Mouse (Mus musculus): ENCODE results near the gene Tbx15. TPM values are rescaled to one million over a fixed set of nuclear protein-coding genes. Genes with fewer than 3 reads are reported as not detected.
"Not testable (repeated sequence)": the region's sequence is repeated elsewhere in the genome, so short reads cannot be mapped to it uniquely, and the experiment has no call there.

Tbx15 gene
- total and polyA plus RNA-seq, 3 experiments, result 0.11 TPM; not detected in 2

GRCm38 (mm10) chr3:99281453-99281852, 41.3 kb downstream of the Tbx15 start:
- H3K4me3 ChIP-seq (ENCODE audit: low read depth, low read length), result no peak overlapping the region
- TF ChIP-seq GATA1 (IDR thresholded peaks at IDR 0.05; ENCODE audit: borderline replicate concordance, low read length) (no peak), TAL1 (conservative IDR thresholded peaks at IDR 0.05; ENCODE audit: low read depth, low read length) (no peak), GATA2 (IDR thresholded peaks at IDR 0.05; ENCODE audit: borderline replicate concordance, low read depth, low read length) (no peak), CTCF (IDR thresholded peaks at IDR 0.05; ENCODE audit: low read depth, low read length) (no peak), POLR2AphosphoS5 (IDR thresholded peaks at IDR 0.05; ENCODE audit: insufficient replicate concordance, low read depth, low read length) (no peak)
- H3K9me3 ChIP-seq (replicated peaks), result peaks cover 29% of the 10 kb centered on the region
- DNase-seq (ENCODE audit: low spot score) (no peak), ATAC-seq (ENCODE audit: extremely low read depth, insufficient number of reproducible peaks, low FRiP score, poor library complexity, severe bottlenecking) (no peak)
- H3K4me1 ChIP-seq (ENCODE audit: insufficient read depth, low read depth, low read length), result no peaks in the 10 kb centered on the region
- H3K27me3 ChIP-seq (ENCODE audit: insufficient read depth, low read length), result no peaks in the 10 kb centered on the region
- H3K36me3 ChIP-seq (replicated peaks), result no peaks in the 10 kb centered on the region

- no peak for DNase-seq (ENCODE audit: low spot score)
- H3K9me3 ChIP-seq (replicated peaks), result peaks cover 18% of the 10 kb centered on the region
- H3K36me3 ChIP-seq (replicated peaks), result no peaks in the 10 kb centered on the region
- H3K27me3 ChIP-seq (ENCODE audit: insufficient read depth, low read length), result no peaks in the 10 kb centered on the region
- no peak for TF ChIP-seq GATA1 (IDR thresholded peaks at IDR 0.05; ENCODE audit: borderline replicate concordance, low read length)
- TF ChIP-seq POLR2AphosphoS5 (IDR thresholded peaks at IDR 0.05; ENCODE audit: insufficient replicate concordance, low read depth, low read length), result no peak
- no peak for TF ChIP-seq CTCF (IDR thresholded peaks at IDR 0.05; ENCODE audit: low read depth, low read length)
- TF ChIP-seq GATA2 (IDR thresholded peaks at IDR 0.05; ENCODE audit: borderline replicate concordance, low read depth, low read length), result no peak
- TF ChIP-seq TAL1 (conservative IDR thresholded peaks at IDR 0.05; ENCODE audit: low read depth, low read length), result no peak
- no peak overlapping the region for H3K4me3 ChIP-seq (ENCODE audit: low read depth, low read length)
- ATAC-seq (ENCODE audit: extremely low read depth, insufficient number of reproducible peaks, low FRiP score, poor library complexity, severe bottlenecking), result no peak
- no peaks in the 10 kb centered on the region for H3K4me1 ChIP-seq (ENCODE audit: insufficient read depth, low read depth, low read length)
These were observed 48.1 kb downstream of the Tbx15 start for GRCm38 (mm10) chr3:99288302-99288701.

- ATAC-seq (ENCODE audit: extremely low read depth, insufficient number of reproducible peaks, low FRiP score, poor library complexity, severe bottlenecking) (no peak), DNase-seq (ENCODE audit: low spot score) (no peak)
- no peak for TF ChIP-seq GATA1 (IDR thresholded peaks at IDR 0.05; ENCODE audit: borderline replicate concordance, low read length)
- no peak for TF ChIP-seq TAL1 (conservative IDR thresholded peaks at IDR 0.05; ENCODE audit: low read depth, low read length)
- TF ChIP-seq POLR2AphosphoS5 (IDR thresholded peaks at IDR 0.05; ENCODE audit: insufficient replicate concordance, low read depth, low read length), result no peak
- Histone ChIP-seq H3K9me3 (replicated peaks) (peaks cover 22% of the 10 kb centered on the region), H3K36me3 (replicated peaks) (no peaks in the 10 kb centered on the region), H3K27me3 (ENCODE audit: insufficient read depth, low read length) (no peaks in the 10 kb centered on the region), H3K4me3 (ENCODE audit: low read depth, low read length) (no peak overlapping the region), H3K4me1 (ENCODE audit: insufficient read depth, low read depth, low read length) (no peaks in the 10 kb centered on the region)
These were observed 50.0 kb downstream of the Tbx15 start for GRCm38 (mm10) chr3:99290064-99290702.

GRCm38 (mm10) chr3:99290878-99291277, 50.7 kb downstream of the Tbx15 start:
- Histone ChIP-seq H3K27me3 (ENCODE audit: insufficient read depth, low read length) (no peaks in the 10 kb centered on the region), H3K9me3 (replicated peaks) (peaks cover 22% of the 10 kb centered on the region), H3K36me3 (replicated peaks) (no peaks in the 10 kb centered on the region), H3K4me3 (ENCODE audit: low read depth, low read length) (no peak overlapping the region), H3K4me1 (ENCODE audit: insufficient read depth, low read depth, low read length) (no peaks in the 10 kb centered on the region)
- TF ChIP-seq TAL1 (conservative IDR thresholded peaks at IDR 0.05; ENCODE audit: low read depth, low read length), result no peak
- no peak for TF ChIP-seq POLR2AphosphoS5 (IDR thresholded peaks at IDR 0.05; ENCODE audit: insufficient replicate concordance, low read depth, low read length)
- TF ChIP-seq GATA1 (IDR thresholded peaks at IDR 0.05; ENCODE audit: borderline replicate concordance, low read length), result no peak
- no peak for TF ChIP-seq CTCF (IDR thresholded peaks at IDR 0.05; ENCODE audit: low read depth, low read length)
- TF ChIP-seq GATA2 (IDR thresholded peaks at IDR 0.05; ENCODE audit: borderline replicate concordance, low read depth, low read length), result no peak
- no peak for ATAC-seq (ENCODE audit: extremely low read depth, insufficient number of reproducible peaks, low FRiP score, poor library complexity, severe bottlenecking)
- no peak for DNase-seq (ENCODE audit: low spot score)

GRCm38 (mm10) chr3:99291386-99291785, 51.2 kb downstream of the Tbx15 start:
- Histone ChIP-seq H3K4me1 (ENCODE audit: insufficient read depth, low read depth, low read length) (no peaks in the 10 kb centered on the region), H3K9me3 (replicated peaks) (peaks cover 25% of the 10 kb centered on the region), H3K4me3 (ENCODE audit: low read depth, low read length) (no peak overlapping the region), H3K36me3 (replicated peaks) (no peaks in the 10 kb centered on the region), H3K27me3 (ENCODE audit: insufficient read depth, low read length) (no peaks in the 10 kb centered on the region)
- ATAC-seq (ENCODE audit: extremely low read depth, insufficient number of reproducible peaks, low FRiP score, poor library complexity, severe bottlenecking) (no peak), DNase-seq (ENCODE audit: low spot score) (no peak)
- TF ChIP-seq GATA1 (IDR thresholded peaks at IDR 0.05; ENCODE audit: borderline replicate concordance, low read length) (no peak), TAL1 (conservative IDR thresholded peaks at IDR 0.05; ENCODE audit: low read depth, low read length) (no peak), GATA2 (IDR thresholded peaks at IDR 0.05; ENCODE audit: borderline replicate concordance, low read depth, low read length) (no peak), POLR2AphosphoS5 (IDR thresholded peaks at IDR 0.05; ENCODE audit: insufficient replicate concordance, low read depth, low read length) (no peak), CTCF (IDR thresholded peaks at IDR 0.05; ENCODE audit: low read depth, low read length) (no peak)

GRCm38 (mm10) chr3:99292531-99292931, 52.4 kb downstream of the Tbx15 start:
- Histone ChIP-seq H3K4me3 (ENCODE audit: low read depth, low read length) (no peak overlapping the region), H3K27me3 (ENCODE audit: insufficient read depth, low read length) (no peaks in the 10 kb centered on the region), H3K4me1 (ENCODE audit: insufficient read depth, low read depth, low read length) (no peaks in the 10 kb centered on the region), H3K36me3 (replicated peaks) (no peaks in the 10 kb centered on the region), H3K9me3 (replicated peaks) (peaks cover 28% of the 10 kb centered on the region)
- no peak for ATAC-seq (ENCODE audit: extremely low read depth, insufficient number of reproducible peaks, low FRiP score, poor library complexity, severe bottlenecking)
- DNase-seq (ENCODE audit: low spot score), result no peak
- no peak for TF ChIP-seq GATA2 (IDR thresholded peaks at IDR 0.05; ENCODE audit: borderline replicate concordance, low read depth, low read length)
- TF ChIP-seq CTCF (IDR thresholded peaks at IDR 0.05; ENCODE audit: low read depth, low read length), result no peak
- no peak for TF ChIP-seq TAL1 (conservative IDR thresholded peaks at IDR 0.05; ENCODE audit: low read depth, low read length)
- TF ChIP-seq POLR2AphosphoS5 (IDR thresholded peaks at IDR 0.05; ENCODE audit: insufficient replicate concordance, low read depth, low read length), result no peak
- TF ChIP-seq GATA1 (IDR thresholded peaks at IDR 0.05; ENCODE audit: borderline replicate concordance, low read length), result no peak

GRCm38 (mm10) chr3:99294209-99294608, 54.0 kb downstream of the Tbx15 start:
- not testable (repeated sequence) for H3K4me3 ChIP-seq (ENCODE audit: low read depth, low read length); ATAC-seq (ENCODE audit: extremely low read depth, insufficient number of reproducible peaks, low FRiP score, poor library complexity, severe bottlenecking); H3K36me3 ChIP-seq (replicated peaks); H3K27me3 ChIP-seq (ENCODE audit: insufficient read depth, low read length); DNase-seq (ENCODE audit: low spot score); H3K4me1 ChIP-seq (ENCODE audit: insufficient read depth, low read depth, low read length)
- H3K9me3 ChIP-seq (replicated peaks), result peaks cover 31% of the 10 kb centered on the region

All from G1E (cell line).